Mouse (Mus musculus) embryonic facial prominence, embryonic 15.5 days (tissue): ENCODE data around the gene Nfe2l1. TPM values are rescaled to one million over a fixed set of nuclear protein-coding genes. Genes with fewer than 3 reads are reported as not detected.
"Not testable (repeated sequence)": the region's sequence is repeated elsewhere in the genome, so short reads cannot be mapped to it uniquely, and the experiment has no call there.

Experiments used
- ATAC-seq: fragments of 200-750 bp; cut with Nextera tagmentation; 2 replicates; pipeline ENCODE4 v1.8.0; 2017; ENCODE audit warnings: low read depth, moderate TSS enrichment; ENCODE audit not compliant: insufficient number of reproducible peaks, low FRiP score, low TSS enrichment
- H3K27ac ChIP-seq: fragments of 300-500 bp; sonication (generic); replicated peaks from 2 replicates; pipeline ENCODE4 v1.5.1; 2015; ENCODE audit warnings: mild to moderate bottlenecking, inconsistent platforms
- H3K27me3 ChIP-seq: fragments of 300-500 bp; sonication (generic); 2 replicates; pipeline ENCODE4 v1.6.1; 2015; ENCODE audit warnings: inconsistent platforms
- H3K36me3 ChIP-seq: fragments of 300-500 bp; sonication (generic); 2 replicates; pipeline ENCODE4 v1.6.1; 2015; ENCODE audit warnings: mild to moderate bottlenecking, inconsistent platforms
- H3K4me1 ChIP-seq: fragments of 300-500 bp; sonication (generic); 2 replicates; pipeline ENCODE4 v1.6.1; 2015; ENCODE audit warnings: inconsistent platforms
- H3K4me2 ChIP-seq: fragments of 300-500 bp; sonication (generic); replicated peaks from 2 replicates; pipeline ENCODE4 v1.6.1; 2015; ENCODE audit warnings: mild to moderate bottlenecking, inconsistent platforms
- H3K4me3 ChIP-seq: fragments of 300-500 bp; sonication (generic); replicated peaks from 2 replicates; pipeline ENCODE4 v1.5.1; 2015; ENCODE audit warnings: mild to moderate bottlenecking, inconsistent platforms
- H3K9ac ChIP-seq: fragments of 300-500 bp; sonication (generic); 2 replicates; pipeline ENCODE4 v1.6.1; 2015; ENCODE audit warnings: inconsistent platforms
- H3K9me3 ChIP-seq: fragments of 300-500 bp; sonication (generic); replicated peaks from 2 replicates; pipeline ENCODE4 v1.6.1; 2016; ENCODE audit warnings: inconsistent platforms
- WGBS: fragments of 180-500 bp; shearing (Covaris S2); methylation state at CpG from one replicate; pipeline ENCODE4 v1.1.7; 2015; 5-methylcytosine and 5-hydroxymethylcytosine counted together
- polyA plus RNA-seq: library from polyadenylated mRNA; unstranded; fragments of >200 nt; fragmentation: Nextera tagmentation; extraction: Ambion mirVana; gene quantifications from 2 replicates; pipeline ENCODE4 v1.2.1, GENCODE M21; 2015

Gene Nfe2l1
- polyA plus RNA-seq, 1 experiment from 2014 or later, result 71.7 TPM

DNA sequence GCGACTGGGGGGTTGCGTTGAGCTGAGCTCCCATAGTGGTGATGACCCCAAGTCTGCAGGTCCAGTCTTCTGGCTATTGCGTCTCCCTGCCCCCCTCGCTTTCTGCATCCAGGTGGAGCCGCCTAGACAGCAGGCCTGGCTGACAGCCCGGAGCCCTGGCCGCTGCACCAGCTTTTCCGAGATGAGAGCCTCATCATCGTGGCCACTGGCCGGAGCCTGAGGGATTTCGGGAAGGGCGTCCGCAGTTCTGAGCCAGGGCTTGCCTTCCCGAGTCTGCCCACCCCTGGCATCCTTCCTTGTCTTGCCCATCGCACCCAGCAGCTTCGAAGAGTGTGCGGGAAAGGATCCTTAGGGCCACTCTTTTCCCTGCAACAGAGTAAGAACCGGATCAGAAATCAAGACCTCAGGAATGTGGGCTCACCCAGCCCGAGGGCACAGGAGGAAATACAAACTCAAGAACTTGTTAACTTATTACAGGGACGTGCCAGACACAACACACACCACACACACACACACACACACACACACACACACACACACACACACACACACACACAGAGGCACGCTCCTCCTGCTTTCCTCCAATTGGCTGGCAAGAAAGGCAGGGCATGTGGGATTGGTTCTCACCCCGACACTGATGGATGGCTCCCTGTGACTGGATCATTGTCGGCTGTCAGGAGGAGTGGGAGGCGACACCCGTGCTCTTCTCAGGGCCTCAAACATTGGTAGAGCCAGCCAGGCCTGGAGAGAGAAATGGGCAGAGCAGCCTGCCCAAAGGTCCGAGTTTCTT lies 33.6 kb upstream of the Nfe2l1 start:
- no peaks in the 10 kb centered on the region for H3K9me3 ChIP-seq
- H3K36me3 ChIP-seq, result no peaks in the 10 kb centered on the region
- 15% methylated on average over 26 of the region's 26 CpGs for WGBS
- no peak overlapping the region for H3K9ac ChIP-seq
- no peak for ATAC-seq
- peak overlapping the region; percentile 16; the same call in 1 of the 2 replicates for H3K4me3 ChIP-seq
- H3K4me2 ChIP-seq, result peak overlapping the region; percentile 41
- H3K27ac ChIP-seq, result peak overlapping the region; percentile 56
- H3K4me1 ChIP-seq, result peaks cover 36% of the 10 kb centered on the region
- no peaks in the 10 kb centered on the region for H3K27me3 ChIP-seq

- no peaks in the 10 kb centered on the region for H3K27me3 ChIP-seq
- H3K27ac ChIP-seq, result peak overlapping the region; percentile 56
- H3K9ac ChIP-seq, result no peak overlapping the region
- 0 out of 2 replicates have a peak, but pooled peaks cover 5% of the 10 kb centered on the region for H3K36me3 ChIP-seq
- H3K4me1 ChIP-seq, result peaks cover 36% of the 10 kb centered on the region
- no peak for ATAC-seq
- WGBS, result 62% methylated on average over 12 of the region's 12 CpGs
- peak overlapping the region; percentile 91 for H3K4me2 ChIP-seq
- H3K4me3 ChIP-seq, result no peak overlapping the region
- H3K9me3 ChIP-seq, result no peaks in the 10 kb centered on the region
Measured at GRCm38 (mm10) chr11:96862534-96862933, 32.8 kb upstream of the Nfe2l1 start.

- Histone ChIP-seq H3K9me3 (no peaks in the 10 kb centered on the region), H3K9ac (no peak overlapping the region), H3K36me3 (0 out of 2 replicates have a peak, but pooled peaks cover 9% of the 10 kb centered on the region), H3K4me2 (peak overlapping the region; percentile 91), H3K4me3 (peak overlapping the region; percentile 49), H3K27ac (peak overlapping the region; percentile 83), H3K4me1 (peaks cover 32% of the 10 kb centered on the region), H3K27me3 (no peaks in the 10 kb centered on the region)
- under 1% methylated on average over 31 of the region's 31 CpGs for WGBS
- ATAC-seq, result peak; percentile 84
Measured at GRCm38 (mm10) chr11:96861878-96862289, 32.1 kb upstream of the Nfe2l1 start.

GRCm38 (mm10) chr11:96861446-96861845 lies 31.7 kb upstream of the Nfe2l1 start:
- H3K36me3 ChIP-seq, result 0 out of 2 replicates have a peak, but pooled peaks cover 12% of the 10 kb centered on the region
- H3K4me3 ChIP-seq, result peak overlapping the region; percentile 49
- H3K27me3 ChIP-seq, result no peaks in the 10 kb centered on the region
- H3K4me1 ChIP-seq, result peaks cover 32% of the 10 kb centered on the region
- no peaks in the 10 kb centered on the region for H3K9me3 ChIP-seq
- WGBS, result under 1% methylated on average over 20 of the region's 20 CpGs
- no peak overlapping the region for H3K9ac ChIP-seq
- peak overlapping the region; percentile 83 for H3K27ac ChIP-seq
- H3K4me2 ChIP-seq, result peak overlapping the region; percentile 91
- ATAC-seq, result peak; percentile 64

DNA sequence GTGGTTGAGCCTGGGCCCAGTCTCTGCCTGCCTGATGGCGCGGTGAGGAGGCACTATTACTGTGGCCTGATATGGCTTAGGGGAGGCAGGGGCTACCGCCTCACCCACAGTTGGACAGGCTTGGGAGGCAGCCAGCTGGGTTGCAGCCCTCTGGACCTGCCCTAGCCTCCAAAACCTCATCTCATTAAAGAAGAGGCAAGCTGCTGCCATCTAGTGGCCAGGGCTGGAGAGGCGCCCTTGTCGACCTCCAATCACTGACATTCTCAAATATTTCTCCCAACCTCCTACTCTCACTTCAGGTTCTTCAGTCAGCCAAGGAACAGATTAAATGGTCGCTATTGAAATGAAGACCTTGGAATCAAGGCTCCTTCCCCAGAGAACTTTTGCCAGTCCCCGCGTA lies 30.8 kb upstream of the Nfe2l1 start:
- no peaks in the 10 kb centered on the region for H3K9me3 ChIP-seq
- 0 out of 2 replicates have a peak, but pooled peaks cover 15% of the 10 kb centered on the region for H3K36me3 ChIP-seq
- peaks cover 32% of the 10 kb centered on the region for H3K4me1 ChIP-seq
- H3K4me3 ChIP-seq, result no peak overlapping the region
- no peaks in the 10 kb centered on the region for H3K27me3 ChIP-seq
- WGBS, result 12% methylated on average over 8 of the region's 8 CpGs
- ATAC-seq, result 0 out of 2 replicates have a peak, but pooled peaks have one; percentile 48
- H3K27ac ChIP-seq, result peak overlapping the region; percentile 83
- no peak overlapping the region for H3K9ac ChIP-seq
- H3K4me2 ChIP-seq, result no peak overlapping the region

- ATAC-seq, result no peak
- WGBS, result 77% methylated on average over 4 of the region's 4 CpGs
- 0 out of 2 replicates have a peak, but pooled peaks cover 19% of the 10 kb centered on the region for H3K36me3 ChIP-seq
- H3K27ac ChIP-seq, result 0 out of 2 replicates have a peak overlapping the region, but pooled peaks have one; percentile 1
- no peaks in the 10 kb centered on the region for H3K9me3 ChIP-seq
- no peaks in the 10 kb centered on the region for H3K27me3 ChIP-seq
- H3K4me2 ChIP-seq, result no peak overlapping the region
- no peak overlapping the region for H3K9ac ChIP-seq
- no peak overlapping the region for H3K4me3 ChIP-seq
- peaks cover 32% of the 10 kb centered on the region for H3K4me1 ChIP-seq
Measured at GRCm38 (mm10) chr11:96859635-96860034, 29.9 kb upstream of the Nfe2l1 start.

DNA sequence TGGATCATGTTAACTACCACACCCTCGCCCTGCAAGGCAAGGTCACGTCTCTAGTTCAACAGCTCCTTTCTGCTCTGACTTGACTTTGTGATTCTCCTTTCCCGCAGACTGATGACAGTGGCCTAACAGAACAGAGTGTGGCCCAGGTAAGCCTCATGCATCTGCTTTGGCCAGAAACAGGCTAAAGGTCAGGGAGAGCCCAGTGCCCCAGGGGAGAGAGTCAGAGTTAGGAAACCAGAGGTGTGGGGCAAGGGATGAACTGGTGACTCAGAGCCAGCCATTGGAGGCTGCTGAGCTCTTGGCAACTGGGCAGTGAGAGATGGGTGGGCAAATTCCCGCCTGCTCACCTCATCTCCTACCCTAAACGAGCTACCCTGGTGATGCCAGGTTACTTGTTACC lies 27.7 kb upstream of the Nfe2l1 start:
- no peak overlapping the region for H3K4me3 ChIP-seq
- no peaks in the 10 kb centered on the region for H3K9me3 ChIP-seq
- H3K4me1 ChIP-seq, result peaks cover 16% of the 10 kb centered on the region
- H3K4me2 ChIP-seq, result no peak overlapping the region
- ATAC-seq, result no peak
- H3K27ac ChIP-seq, result no peak overlapping the region
- peaks cover 31% of the 10 kb centered on the region; the same call in 1 of the 2 replicates for H3K36me3 ChIP-seq
- no peak overlapping the region for H3K9ac ChIP-seq
- H3K27me3 ChIP-seq, result no peaks in the 10 kb centered on the region
- 71% methylated on average over 5 of the region's 5 CpGs for WGBS

GRCm38 (mm10) chr11:96849681-96850467 lies 20.1 kb upstream of the Nfe2l1 start, which contains the start of gene Copz2:
Gene Copz2 (plus strand): TSS chr11:96849870.
- Histone ChIP-seq H3K36me3 (peaks cover 16% of the 10 kb centered on the region; the same call in 1 of the 2 replicates), H3K27ac (peak within 1 kb of the TSS; percentile 80), H3K9ac (peak within 1 kb of the TSS; percentile 75), H3K4me1 (peaks cover 7% of the 10 kb centered on the region; the same call in 1 of the 2 replicates), H3K27me3 (no peaks in the 10 kb centered on the region), H3K4me3 (peak within 1 kb of the TSS; percentile 66), H3K9me3 (no peaks in the 10 kb centered on the region), H3K4me2 (peak within 1 kb of the TSS; percentile 75)
- ATAC-seq, result peak; percentile 87
- 1% methylated on average over 60 of the region's 60 CpGs for WGBS

- H3K9me3 ChIP-seq, H3K27me3 ChIP-seq, ATAC-seq, H3K4me1 ChIP-seq: not testable (repeated sequence)
- peaks cover 13% of the 10 kb centered on the region; the same call in 1 of the 2 replicates for H3K36me3 ChIP-seq
- peak overlapping the region; percentile 75; the same call in 1 of the 2 replicates for H3K9ac ChIP-seq
- 72% methylated on average over 5 of the region's 5 CpGs for WGBS
- H3K4me3 ChIP-seq, result peak overlapping the region; percentile 66
- peak overlapping the region; percentile 80; the same call in 1 of the 2 replicates for H3K27ac ChIP-seq
- peak overlapping the region; percentile 75 for H3K4me2 ChIP-seq
Measured at GRCm38 (mm10) chr11:96849145-96849544, 19.4 kb upstream of the Nfe2l1 start.

DNA sequence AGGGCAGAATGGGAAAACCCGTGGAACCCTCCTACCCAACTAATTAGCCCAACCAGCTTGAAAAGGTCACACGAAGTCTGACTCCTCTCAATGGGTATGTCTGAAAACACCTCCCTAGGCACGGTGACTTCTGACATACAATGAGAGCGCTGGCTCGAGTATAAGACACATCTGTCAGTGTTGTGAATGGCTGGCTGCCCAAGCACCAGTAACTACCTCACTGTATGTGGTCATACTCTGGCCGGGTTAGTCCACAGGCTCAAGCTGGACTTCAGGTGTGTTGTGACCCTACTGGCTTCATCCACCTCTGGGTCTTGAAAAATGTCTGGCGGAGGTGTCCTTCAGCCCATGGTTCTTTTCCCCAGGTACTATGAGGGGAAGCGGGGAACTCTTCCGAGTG lies 18.9 kb upstream of the Nfe2l1 start:
- no peaks in the 10 kb centered on the region for H3K27me3 ChIP-seq
- 0 out of 2 replicates have a peak, but pooled peaks cover 10% of the 10 kb centered on the region for H3K36me3 ChIP-seq
- H3K4me1 ChIP-seq, result peaks cover 7% of the 10 kb centered on the region; the same call in 1 of the 2 replicates
- no peaks in the 10 kb centered on the region for H3K9me3 ChIP-seq
- no peak for ATAC-seq
- H3K9ac ChIP-seq, result no peak overlapping the region
- H3K27ac ChIP-seq, result no peak overlapping the region
- 70% methylated on average over 9 of the region's 9 CpGs for WGBS
- no peak overlapping the region for H3K4me3 ChIP-seq
- no peak overlapping the region for H3K4me2 ChIP-seq

GRCm38 (mm10) chr11:96847240-96847639 lies 17.5 kb upstream of the Nfe2l1 start:
- Histone ChIP-seq H3K9me3 (no peaks in the 10 kb centered on the region), H3K27me3 (no peaks in the 10 kb centered on the region), H3K9ac (no peak overlapping the region), H3K4me1 (peaks cover 7% of the 10 kb centered on the region; the same call in 1 of the 2 replicates), H3K4me3 (no peak overlapping the region), H3K27ac (no peak overlapping the region), H3K36me3 (0 out of 2 replicates have a peak, but pooled peaks cover 1% of the 10 kb centered on the region), H3K4me2 (no peak overlapping the region)
- ATAC-seq, result no peak
- WGBS, result 48% methylated on average over 3 of the region's 3 CpGs
